Mouse (Mus musculus): Measurements from ENCODE around the gene 4930518I15Rik.

GRCm38 (mm10) chr2:156840301-156841027, 17.3 kb downstream of the 4930518I15Rik start:
- TF ChIP-seq CTCF (IDR thresholded peaks at IDR 0.05; ENCODE audit: low read depth, low read length) = no peak
- TF ChIP-seq EP300 (IDR thresholded peaks at IDR 0.05; ENCODE audit: insufficient read depth, low read depth, low read length) = no peak

Measured in ES-Bruce4 (cell line).